Mouse (Mus musculus) heart, adult 2 months (tissue): ENCODE data around the gene Pakap. TPM values are rescaled to one million over a fixed set of nuclear protein-coding genes. Genes with fewer than 3 reads are reported as not detected.

Experiments used
- DNase-seq, 2 experiments: peaks; one replicate each; pipeline ENCODE4 v3.0.0; 2021
- H3K27ac ChIP-seq: fragments of 200-600 bp; 2 replicates; pipeline ENCODE4 v1.8.1; 2022
- H3K27me3 ChIP-seq: fragments of 200-500 bp; 2 replicates; pipeline ENCODE4 v1.6.1; 2012; ENCODE audit warnings: mild to moderate bottlenecking, low read length, inconsistent platforms, mixed read lengths; ENCODE audit not compliant: control insufficient read depth, insufficient read depth
- H3K36me3 ChIP-seq: fragments of 200-500 bp; 2 replicates; pipeline ENCODE4 v1.6.1; 2012; ENCODE audit warnings: low read length, inconsistent platforms; ENCODE audit not compliant: control insufficient read depth, insufficient read depth
- H3K4me1 ChIP-seq: fragments of 200-500 bp; 2 replicates; pipeline ENCODE4 v1.6.1; 2011; ENCODE audit warnings: low read length; ENCODE audit not compliant: control insufficient read depth, insufficient read depth
- H3K4me3 ChIP-seq: fragments of 200-600 bp; 2 replicates; pipeline ENCODE4 v1.8.1; 2022
- H3K79me2 ChIP-seq: fragments of 200-500 bp; replicated peaks from 2 replicates; pipeline ENCODE4 v1.6.1; 2012; ENCODE audit warnings: mild to moderate bottlenecking, inconsistent platforms, low read length, moderate library complexity, mixed read lengths; ENCODE audit not compliant: control insufficient read depth, insufficient read depth
- H3K9ac ChIP-seq: fragments of 200-500 bp; 2 replicates; pipeline ENCODE4 v1.6.1; 2012; ENCODE audit warnings: low read depth, mild to moderate bottlenecking, control low read depth, inconsistent platforms, low read length, mixed read lengths
- CTCF ChIP-seq: fragments of 200-600 bp; IDR thresholded peaks from 2 replicates; pipeline ENCODE4 v1.8.1; 2022; ENCODE audit warnings: antibody characterized with exemption, mild to moderate bottlenecking, moderate library complexity
- EP300 ChIP-seq: fragments of 200-500 bp; IDR thresholded peaks from 2 replicates; pipeline ENCODE4 v1.6.1; 2011; ENCODE audit warnings: low read depth, low read length, control low read depth; ENCODE audit not compliant: insufficient read depth
- POLR2A ChIP-seq: fragments of 200-500 bp; IDR thresholded peaks from 2 replicates; pipeline ENCODE4 v1.6.1; 2011; ENCODE audit warnings: mild to moderate bottlenecking, low read depth, low read length, control low read depth; ENCODE audit not compliant: insufficient read depth
- WGBS: fragments of 180-500 bp; shearing (Covaris S2); methylation state at CpG from one replicate; pipeline ENCODE4 v1.1.7; 2018; 5-methylcytosine and 5-hydroxymethylcytosine counted together
- intact Hi-C: fragments of 180-260 bp; cut with DNase I; formaldehyde crosslinking; loops from one replicate; pipeline ENCODE4 v1.15.1; 2025
- polyA plus RNA-seq: library from polyadenylated mRNA; depleted of rRNA; stranded (reverse); fragments of >200 nt; gene quantifications from 2 replicates; pipeline ENCODE4 v1.2.3, GENCODE M21; 2012
- total RNA-seq, 2 experiments: library from RNA; stranded (reverse); gene quantifications; 2 replicates each; pipeline ENCODE4 v1.2.3; 2021

The Pakap gene
- total and polyA plus RNA-seq, 3 experiments: 3.3 to 35.2 (median 33.7) TPM

DNA sequence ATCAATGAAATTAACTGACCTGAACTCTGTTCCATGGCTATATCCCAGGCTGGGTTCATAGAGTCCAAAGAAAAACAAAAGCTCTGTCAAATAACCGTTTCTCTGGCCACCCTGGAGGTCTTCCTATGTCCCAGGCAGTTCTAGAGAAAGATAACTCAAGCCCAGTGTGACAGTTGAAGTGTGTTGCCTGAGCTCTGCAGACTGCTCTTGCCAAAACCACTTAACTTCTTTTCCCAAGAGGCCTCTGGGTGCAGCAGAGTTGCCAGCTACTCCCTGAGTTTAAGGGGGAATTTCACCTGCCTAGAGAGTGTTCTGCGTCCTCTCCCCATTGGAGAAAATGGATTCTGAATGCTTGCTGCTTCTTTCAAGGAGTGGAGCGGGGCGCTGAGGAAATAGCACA, 24.8 kb downstream of the Pakap start:
- H3K27me3 ChIP-seq: no peaks in the 10 kb centered on the region
- H3K4me1 ChIP-seq: peaks cover 14% of the 10 kb centered on the region
- peak overlapping the region; percentile 66 for H3K27ac ChIP-seq
- H3K9ac ChIP-seq: no peak overlapping the region
- H3K36me3 ChIP-seq: peaks cover 3% of the 10 kb centered on the region
- H3K79me2 ChIP-seq: peaks cover 5% of the 10 kb centered on the region
- 70% methylated on average over 4 of the region's 4 CpGs for WGBS
- peak in 1 of 2 experiments; percentile 51 for DNase-seq
- intact Hi-C loops: loop anchor here (2.0 kb wide), 1 partner anchor 24 kb away; the partner anchor contains the start of gene Pakap
- 0 out of 2 replicates have a peak, but pooled peaks have one; percentile 21 for TF ChIP-seq EP300
- no peak for TF ChIP-seq CTCF
- no peak overlapping the region for H3K4me3 ChIP-seq

DNA sequence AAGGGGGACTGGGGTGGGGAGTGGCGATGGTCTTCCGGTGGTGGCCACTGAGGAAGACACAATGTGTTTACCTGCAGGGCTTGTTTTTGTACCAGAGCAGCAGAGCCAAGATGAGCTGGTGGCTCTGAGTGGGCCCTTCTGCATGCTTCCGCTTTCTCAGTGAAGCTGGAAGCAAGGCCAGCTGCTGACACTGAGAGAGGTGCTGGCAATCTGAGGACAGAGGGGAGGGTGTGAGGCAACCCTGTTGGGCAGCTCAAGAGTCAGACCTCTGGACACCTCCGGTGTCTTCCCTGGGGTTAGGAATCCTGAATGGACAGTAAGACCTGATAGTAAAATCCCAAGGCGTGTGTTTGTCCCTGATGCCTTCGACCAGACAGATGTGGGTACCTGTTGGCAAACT, 32.0 kb downstream of the Pakap start:
- TF ChIP-seq POLR2A (no peak), EP300 (no peak), CTCF (no peak)
- peaks cover 7% of the 10 kb centered on the region for H3K4me1 ChIP-seq
- H3K9ac ChIP-seq: no peak overlapping the region
- H3K4me3 ChIP-seq: no peak overlapping the region
- 79% methylated on average over 6 of the region's 6 CpGs for WGBS
- H3K79me2 ChIP-seq: peaks cover 2% of the 10 kb centered on the region
- no peak for DNase-seq
- H3K36me3 ChIP-seq: no peaks in the 10 kb centered on the region
- H3K27me3 ChIP-seq: no peaks in the 10 kb centered on the region
- intact Hi-C loops: no loop called here
- H3K27ac ChIP-seq: no peak overlapping the region

DNA sequence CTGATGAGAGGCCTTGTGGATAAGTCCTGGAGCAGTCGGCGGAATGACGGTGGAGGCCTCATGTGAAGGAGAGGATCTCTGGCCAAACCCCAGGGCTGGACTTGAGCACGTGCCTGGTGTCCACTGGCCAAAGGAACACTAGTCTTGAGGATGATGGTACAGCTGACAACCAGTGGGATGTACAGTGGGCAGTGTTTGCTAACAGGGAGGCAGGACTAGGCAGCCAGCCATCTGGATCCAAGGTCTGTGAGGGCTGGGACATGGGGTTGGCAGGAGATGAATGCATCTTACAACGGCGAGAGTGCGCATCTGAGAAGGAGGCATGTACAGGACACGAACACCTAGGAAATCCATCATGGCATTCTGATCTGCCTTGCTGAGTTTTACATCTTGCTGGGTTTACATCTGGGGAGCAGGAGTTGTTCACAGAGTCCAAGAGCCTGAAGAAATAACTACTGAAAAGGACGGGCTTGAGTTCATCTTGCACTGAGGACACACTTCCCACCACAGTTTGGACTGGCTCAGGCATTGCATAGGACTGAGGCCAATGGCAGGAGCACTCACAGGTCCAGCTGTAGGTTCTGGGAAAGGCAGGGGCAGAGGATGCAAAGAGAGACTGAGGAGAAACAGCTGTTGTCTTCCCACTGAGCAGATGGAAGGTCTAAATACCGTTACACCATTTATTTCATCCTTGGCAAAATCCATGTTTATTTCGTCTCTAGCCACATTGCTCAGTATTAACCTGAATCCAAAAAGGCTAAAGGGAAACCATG, 32.9 kb downstream of the Pakap start:
- 68% methylated on average over 11 of the region's 11 CpGs for WGBS
- peak in 1 of 2 experiments; percentile 49 for DNase-seq
- Histone ChIP-seq H3K4me1 (peaks cover 7% of the 10 kb centered on the region), H3K27ac (peak overlapping the region; percentile 33; the same call in 1 of the 2 replicates), H3K4me3 (no peak overlapping the region), H3K9ac (no peak overlapping the region), H3K36me3 (peaks cover under 1% of the 10 kb centered on the region; the same call in 1 of the 2 replicates), H3K27me3 (no peaks in the 10 kb centered on the region), H3K79me2 (no peaks in the 10 kb centered on the region; the same call in 1 of the 2 replicates)
- TF ChIP-seq EP300: no peak
- no peak for TF ChIP-seq CTCF
- TF ChIP-seq POLR2A: no peak
- intact Hi-C loops: no loop called here

DNA sequence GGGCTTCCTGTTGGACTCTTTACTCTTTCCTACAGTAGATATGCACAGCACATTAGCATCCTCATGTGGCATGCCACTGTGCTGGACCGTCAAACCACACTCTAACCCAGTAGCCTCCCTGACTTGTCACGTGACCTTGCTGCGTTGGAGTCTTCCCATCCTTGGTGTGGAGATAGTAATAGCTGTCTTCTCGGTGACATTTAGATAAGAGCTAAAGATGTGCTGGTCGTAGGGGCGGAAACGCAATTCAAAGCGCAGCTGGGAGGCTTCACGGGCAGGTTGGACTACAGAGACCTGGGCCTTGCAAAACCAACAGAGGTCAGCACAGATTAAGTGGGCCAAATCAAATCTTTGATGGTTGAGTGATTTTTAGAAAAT, 33.5 kb downstream of the Pakap start:
- H3K27ac ChIP-seq: peak overlapping the region; percentile 33; the same call in 1 of the 2 replicates
- no peaks in the 10 kb centered on the region; the same call in 1 of the 2 replicates for H3K79me2 ChIP-seq
- no peak for TF ChIP-seq CTCF
- TF ChIP-seq POLR2A: no peak
- TF ChIP-seq EP300: no peak
- no peak overlapping the region for H3K4me3 ChIP-seq
- no peak overlapping the region for H3K9ac ChIP-seq
- no peaks in the 10 kb centered on the region for H3K27me3 ChIP-seq
- peaks cover 2% of the 10 kb centered on the region; the same call in 1 of the 2 replicates for H3K36me3 ChIP-seq
- 55% methylated on average over 9 of the region's 9 CpGs for WGBS
- H3K4me1 ChIP-seq: peaks cover 11% of the 10 kb centered on the region
- intact Hi-C loops: no loop called here
- DNase-seq: peak in 1 of 2 experiments; percentile 21

DNA sequence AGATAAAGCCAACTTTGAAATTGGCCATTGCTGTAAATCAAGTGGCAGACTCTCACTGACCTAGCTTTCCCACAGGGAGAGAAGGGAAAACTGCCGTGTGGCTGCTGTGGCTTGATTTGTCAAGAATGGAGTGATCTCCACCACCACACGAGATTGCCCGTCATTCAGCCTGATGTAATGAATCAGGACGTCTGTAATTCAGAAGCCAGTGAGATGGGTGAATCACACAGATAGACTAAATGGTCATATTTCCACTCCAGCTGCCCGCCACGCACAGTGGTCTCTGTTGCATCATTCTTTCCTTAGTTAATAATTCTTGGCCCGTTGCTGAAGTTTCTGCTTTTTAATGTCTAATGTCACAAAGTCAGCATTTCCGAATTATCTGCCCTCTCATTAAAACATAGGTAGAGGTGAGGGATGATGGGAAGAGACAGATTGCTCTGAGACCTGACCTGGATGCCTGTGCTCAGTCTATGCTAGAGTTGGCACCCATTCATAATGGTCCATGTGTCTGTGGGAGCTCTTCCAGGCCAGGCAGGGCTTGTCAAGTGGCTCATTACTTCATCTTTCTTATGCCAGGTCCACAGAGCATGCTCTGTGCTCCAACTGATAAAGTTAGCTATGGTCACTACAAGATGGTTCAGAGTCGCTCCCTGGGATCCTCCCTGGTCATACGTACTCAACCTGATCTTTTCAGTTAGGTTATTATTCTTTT, 34.1 kb downstream of the Pakap start:
- Histone ChIP-seq H3K4me1 (peaks cover 12% of the 10 kb centered on the region), H3K27me3 (no peaks in the 10 kb centered on the region), H3K9ac (no peak overlapping the region), H3K4me3 (no peak overlapping the region), H3K27ac (peak overlapping the region; percentile 33; the same call in 1 of the 2 replicates), H3K36me3 (peaks cover 2% of the 10 kb centered on the region; the same call in 1 of the 2 replicates), H3K79me2 (no peaks in the 10 kb centered on the region)
- intact Hi-C loops: no loop called here
- 53% methylated on average over 10 of the region's 10 CpGs for WGBS
- TF ChIP-seq EP300 (peak; percentile 56; the same call in 1 of the 2 replicates), POLR2A (no peak), CTCF (no peak)
- DNase-seq: peak in 1 of 2 experiments; percentile 31
